Mouse (Mus musculus) hindbrain, embryonic 14.5 days (tissue): ENCODE measurements at regions not wholly inside any gene's neighbourhood (a gene's known extent, or its start where the extent isn't known, plus 50 kb on each side); places are given as distances from the start of the nearest gene placed in this dataset.
A peak's percentile ranks its signal among the peaks of the same experiment; 100 is the strongest.

Experiments
- ATAC-seq: fragments of 200-750 bp; cut with Nextera tagmentation; 2 replicates; pipeline ENCODE4 v1.8.0; 2017; ENCODE audit warnings: moderate number of reproducible peaks, mild to moderate bottlenecking, moderate TSS enrichment, moderate library complexity; ENCODE audit not compliant: low FRiP score
- DNase-seq: peaks from one replicate; pipeline ENCODE4 v3.0.0-alpha.2; 2015; ENCODE audit warnings: low spot score
- H3K27ac ChIP-seq: fragments of 300-500 bp; sonication (generic); 2 replicates; pipeline ENCODE4 v1.5.1; 2014; ENCODE audit warnings: mild to moderate bottlenecking, moderate library complexity
- H3K27me3 ChIP-seq: fragments of 300-500 bp; sonication (generic); 2 replicates; pipeline ENCODE4 v1.6.1; 2014; ENCODE audit warnings: mild to moderate bottlenecking, low read length, mixed read lengths; ENCODE audit not compliant: control insufficient read depth, insufficient read depth
- H3K36me3 ChIP-seq: fragments of 300-500 bp; sonication (generic); replicated peaks from 2 replicates; pipeline ENCODE4 v1.6.1; 2014; ENCODE audit not compliant: control insufficient read depth, insufficient read depth
- H3K4me1 ChIP-seq: fragments of 300-500 bp; sonication (generic); replicated peaks from 2 replicates; pipeline ENCODE4 v1.6.1; 2014; ENCODE audit warnings: antibody characterized with exemption, low read length, mixed read lengths; ENCODE audit not compliant: control insufficient read depth, insufficient read depth
- H3K4me2 ChIP-seq: fragments of 300-500 bp; sonication (generic); replicated peaks from 2 replicates; pipeline ENCODE4 v1.6.1; 2014; ENCODE audit warnings: mild to moderate bottlenecking, moderate library complexity
- H3K4me3 ChIP-seq: fragments of 300-500 bp; sonication (generic); replicated peaks from 2 replicates; pipeline ENCODE4 v1.5.1; 2014; ENCODE audit warnings: mild to moderate bottlenecking, low read length
- H3K9ac ChIP-seq: fragments of 300-500 bp; sonication (generic); 2 replicates; pipeline ENCODE4 v1.6.1; 2014
- H3K9me3 ChIP-seq: fragments of 300-500 bp; sonication (generic); 2 replicates; pipeline ENCODE4 v1.6.1; 2016; ENCODE audit warnings: low read length; ENCODE audit not compliant: control insufficient read depth
- WGBS: fragments of 180-500 bp; shearing (Covaris S2); extraction: QIAGEN DNeasy Blood & Tissue Kit; methylation state at CpG from one replicate; pipeline ENCODE4 v1.1.7; 2014; 5-methylcytosine and 5-hydroxymethylcytosine counted together

DNA sequence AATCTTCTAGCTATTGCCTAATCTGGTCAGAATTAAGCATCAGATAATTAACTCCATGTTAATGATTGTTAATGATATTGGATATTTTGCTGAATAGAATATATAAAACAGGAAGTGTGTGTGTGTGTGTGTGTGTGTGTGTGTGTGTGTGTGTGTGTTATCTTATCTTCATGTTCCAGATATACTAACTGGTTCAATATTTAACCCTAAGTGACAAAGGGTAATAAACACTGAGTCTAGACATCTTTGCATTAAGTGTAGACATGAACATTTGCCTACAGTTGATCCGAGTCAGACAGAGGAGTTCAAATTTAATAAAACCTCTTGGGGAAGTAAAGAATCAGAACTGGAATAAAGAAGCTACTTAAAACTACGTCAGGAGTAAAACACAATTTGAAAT lies 161.6 kb downstream of the Fsip2 start:
- no peak for ATAC-seq
- no peak for DNase-seq
- Histone ChIP-seq H3K27ac (no peak overlapping the region), H3K27me3 (no peaks in the 10 kb centered on the region), H3K4me2 (no peak overlapping the region), H3K9me3 (no peaks in the 10 kb centered on the region), H3K9ac (no peak overlapping the region), H3K4me3 (no peak overlapping the region), H3K4me1 (no peaks in the 10 kb centered on the region), H3K36me3 (no peaks in the 10 kb centered on the region)
- 84% methylated on average over 2 of the region's 2 CpGs for WGBS

GRCm38 (mm10) chr2:83126340-83126739 lies 182.9 kb downstream of the Fsip2 start:
- WGBS, result 78% methylated on average over 4 of the region's 4 CpGs

DNA sequence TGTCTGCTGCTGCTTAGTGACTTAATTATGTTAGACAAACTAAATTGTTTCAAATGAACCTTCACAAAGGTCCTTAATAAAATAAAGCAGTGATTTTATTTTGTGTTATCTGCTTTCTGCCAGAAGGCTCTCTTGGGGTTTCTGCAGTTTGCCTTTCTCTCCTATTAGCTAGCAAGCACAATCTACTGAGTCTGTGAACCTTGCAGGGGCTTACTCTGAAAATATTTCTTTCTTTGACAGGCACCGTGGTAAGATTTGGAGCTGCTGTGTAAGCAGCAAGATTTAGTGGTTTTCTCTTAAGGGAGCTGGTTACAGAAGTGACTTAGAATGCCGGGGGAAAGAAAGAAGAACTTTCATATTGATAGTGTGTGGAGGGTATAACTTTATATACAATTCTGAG lies 187.3 kb downstream of the Fsip2 start:
- 35% methylated on average over 2 of the region's 2 CpGs for WGBS
- no peaks in the 10 kb centered on the region for H3K27me3 ChIP-seq
- peaks cover 22% of the 10 kb centered on the region for H3K4me1 ChIP-seq
- peak overlapping the region; percentile 70 for H3K27ac ChIP-seq
- no peak overlapping the region for H3K9ac ChIP-seq
- no peak overlapping the region for H3K4me2 ChIP-seq
- ATAC-seq (peak; percentile 42; the same call in 1 of the 2 replicates), DNase-seq (peak; percentile 49)
- H3K4me3 ChIP-seq, result no peak overlapping the region
- no peaks in the 10 kb centered on the region for H3K9me3 ChIP-seq
- H3K36me3 ChIP-seq, result no peaks in the 10 kb centered on the region

More at GRCm38 (mm10) chr2:83126340-83126739, 182.9 kb downstream of the Fsip2 start:
- ATAC-seq (no peak), DNase-seq (no peak)
- Histone ChIP-seq H3K4me1 (peaks cover 14% of the 10 kb centered on the region), H3K4me3 (no peak overlapping the region), H3K9ac (no peak overlapping the region), H3K9me3 (0 out of 2 replicates have a peak, but pooled peaks cover 6% of the 10 kb centered on the region), H3K27me3 (no peaks in the 10 kb centered on the region), H3K27ac (no peak overlapping the region), H3K4me2 (no peak overlapping the region), H3K36me3 (no peaks in the 10 kb centered on the region)

DNA sequence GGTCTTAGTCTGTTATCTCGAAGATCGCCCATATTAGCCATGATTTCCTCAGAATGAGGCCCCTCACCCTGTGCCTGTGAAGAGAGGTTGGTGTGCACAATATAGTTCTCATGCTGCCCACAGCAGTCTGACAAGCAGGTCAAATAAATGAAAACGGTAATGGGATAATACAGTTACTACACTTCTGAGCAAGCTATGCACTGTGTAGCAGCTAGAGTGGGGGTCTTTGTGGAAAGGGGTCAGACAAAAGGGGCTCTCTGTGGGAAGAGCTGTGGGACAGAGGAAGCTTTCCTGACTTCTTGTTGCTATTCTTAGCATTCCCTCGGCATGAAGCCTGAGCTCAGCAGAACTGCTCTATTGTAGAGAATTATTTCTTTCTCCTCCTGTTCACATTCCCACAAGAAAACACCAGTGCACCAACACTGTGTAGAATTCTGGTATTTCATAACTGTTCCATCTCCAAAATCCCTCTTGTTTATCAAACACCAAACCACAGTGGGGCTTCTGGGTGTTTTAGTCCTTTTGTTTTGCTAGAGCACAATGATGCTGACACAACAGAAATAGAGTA lies 187.9 kb downstream of the Fsip2 start:
- H3K4me2 ChIP-seq, result no peak overlapping the region
- DNase-seq (no peak), ATAC-seq (peak; percentile 77; the same call in 1 of the 2 replicates)
- no peak overlapping the region for H3K9ac ChIP-seq
- no peak overlapping the region for H3K4me3 ChIP-seq
- 22% methylated on average over 4 of the region's 4 CpGs for WGBS
- no peaks in the 10 kb centered on the region for H3K27me3 ChIP-seq
- H3K4me1 ChIP-seq, result peaks cover 22% of the 10 kb centered on the region
- peak overlapping the region; percentile 70 for H3K27ac ChIP-seq
- H3K36me3 ChIP-seq, result no peaks in the 10 kb centered on the region
- no peaks in the 10 kb centered on the region for H3K9me3 ChIP-seq

DNA sequence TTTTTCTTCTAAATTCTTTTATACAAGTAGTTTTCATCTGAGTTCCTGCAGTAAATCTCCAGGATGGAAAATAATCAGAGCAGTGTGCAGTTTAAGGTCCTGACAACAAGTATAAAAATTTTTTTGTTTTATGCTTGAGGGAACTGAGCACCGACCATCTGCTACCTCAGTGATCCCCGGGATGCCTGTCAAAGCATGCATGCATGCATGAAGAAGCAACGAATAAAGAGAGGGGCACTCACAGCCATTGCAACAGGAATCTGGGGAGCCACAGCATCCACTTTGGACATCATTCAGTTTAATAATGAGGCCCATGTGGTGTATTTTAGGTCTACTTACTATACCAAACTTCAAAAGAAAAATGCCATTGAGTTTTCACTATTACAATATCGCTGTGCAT lies 222.4 kb downstream of the Fsip2 start:
- no peak overlapping the region for H3K9ac ChIP-seq
- WGBS, result 35% methylated on average over 4 of the region's 4 CpGs
- DNase-seq, result no peak
- no peaks in the 10 kb centered on the region for H3K27me3 ChIP-seq
- no peaks in the 10 kb centered on the region for H3K9me3 ChIP-seq
- no peaks in the 10 kb centered on the region for H3K36me3 ChIP-seq
- peak; percentile 74; the same call in 1 of the 2 replicates for ATAC-seq
- no peak overlapping the region for H3K4me2 ChIP-seq
- no peaks in the 10 kb centered on the region for H3K4me1 ChIP-seq
- no peak overlapping the region for H3K27ac ChIP-seq
- no peak overlapping the region for H3K4me3 ChIP-seq
